Mouse (Mus musculus) urinary bladder, postnatal 14 days (tissue): ENCODE measurements around the gene Erbin.

Source experiments
- DNase-seq: peaks from one replicate; pipeline ENCODE4 v3.0.0; 2021; ENCODE audit warnings: low spot score

The Erbin gene

DNA sequence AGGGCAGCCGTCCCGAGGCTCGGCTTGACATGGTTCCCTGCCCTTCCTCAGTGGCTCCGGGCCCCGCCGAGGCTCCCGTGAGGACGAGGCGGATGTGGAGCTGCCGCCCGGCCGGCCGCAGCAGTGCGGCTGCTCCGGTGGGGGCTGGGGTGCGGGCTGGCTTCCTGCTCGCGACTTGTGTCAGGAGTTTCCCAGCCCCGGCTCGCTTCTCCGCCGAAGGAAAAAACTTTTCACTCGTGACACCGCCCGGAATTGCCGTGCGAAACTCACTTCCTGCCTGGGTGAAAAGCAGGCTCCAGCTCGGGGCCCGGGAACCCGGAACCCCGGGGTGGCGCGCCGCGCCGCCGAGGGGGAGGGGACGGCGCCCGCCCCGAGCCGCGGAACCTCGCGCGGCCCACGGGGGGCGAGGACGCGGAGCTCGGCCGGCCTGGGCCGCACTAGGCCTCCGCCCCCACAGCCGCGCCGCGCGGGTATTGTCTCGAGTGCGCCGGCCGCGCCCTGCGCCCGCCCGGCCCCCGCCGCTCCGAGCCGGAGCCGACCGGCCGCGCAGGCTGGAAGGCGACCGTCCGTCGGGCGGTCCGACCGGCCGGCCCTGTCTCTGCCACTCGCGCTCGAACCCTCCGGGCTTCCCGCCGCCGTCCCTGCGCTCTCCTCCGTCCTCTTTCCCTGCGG is at the start of gene Erbin:
TSS of gene Erbin (minus strand) at position 254 of the 672 bp plus-strand sequence.
- DNase-seq: peak; percentile 81

DNA sequence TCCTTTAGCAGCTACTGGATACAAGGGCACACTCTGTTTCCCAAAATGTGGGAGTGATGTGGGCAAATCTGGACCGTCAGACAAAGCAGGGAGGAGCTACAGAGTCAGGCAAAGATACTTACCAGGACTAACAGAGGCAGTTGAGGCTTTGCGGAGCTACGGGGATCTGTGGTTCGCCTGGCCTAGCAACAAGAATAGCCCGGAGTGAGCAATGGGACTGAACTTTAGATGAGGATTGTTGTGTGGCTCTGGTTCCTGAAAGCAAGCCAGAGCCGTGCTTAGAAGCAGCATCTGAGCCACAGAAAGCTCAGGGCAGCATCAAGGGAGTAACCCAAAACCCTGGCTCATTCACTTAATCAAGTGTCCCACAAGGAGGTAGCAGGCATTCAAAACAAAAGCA is 49.6 kb upstream of the Erbin start:
- DNase-seq: no peak

DNA sequence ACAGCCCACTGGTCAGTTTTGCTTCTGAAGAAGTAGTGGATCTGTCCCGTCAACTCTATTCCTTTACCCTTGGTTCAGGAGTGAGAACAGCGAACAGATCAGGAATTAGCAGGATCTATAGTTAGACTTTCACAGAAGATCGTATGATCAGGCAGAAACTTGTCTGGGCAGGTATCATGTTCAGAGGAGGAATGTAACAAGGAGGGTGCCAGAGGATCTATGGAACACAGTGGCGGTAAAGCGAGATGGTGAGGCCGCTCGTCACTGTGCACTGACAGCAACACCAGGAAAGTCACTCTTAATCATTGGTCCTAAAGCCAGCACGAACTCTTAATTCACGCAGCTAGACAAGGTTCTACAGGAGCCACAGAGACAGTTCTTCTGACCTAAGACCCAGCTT is 47.7 kb upstream of the Erbin start:
- peak; percentile 36 for DNase-seq

DNA sequence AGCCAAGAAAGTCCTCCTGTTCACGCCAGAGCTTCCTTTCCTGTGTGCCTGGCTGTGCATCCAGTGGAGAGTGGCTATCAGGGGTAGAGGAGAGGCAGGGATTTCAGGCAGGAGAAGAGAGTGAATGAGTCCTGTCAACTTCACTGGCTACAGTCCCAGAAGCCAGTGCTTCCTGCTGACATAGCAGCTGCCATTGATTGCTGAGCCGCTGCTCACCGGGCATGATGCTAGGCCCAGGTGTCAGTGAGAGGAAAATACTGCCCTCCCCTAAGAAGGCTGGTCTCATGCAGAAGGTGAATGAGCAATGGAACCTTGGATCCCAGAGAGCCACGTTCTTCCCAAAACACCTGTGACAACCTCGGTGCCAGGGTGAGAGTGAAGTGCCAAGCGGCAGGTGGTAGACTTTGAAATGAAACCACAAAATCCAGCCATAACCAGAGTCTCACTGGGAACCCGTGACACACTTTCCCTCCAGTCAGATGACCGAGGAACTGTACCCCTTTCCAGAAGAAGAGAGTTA is 46.4 kb upstream of the Erbin start:
- no peak for DNase-seq

DNA sequence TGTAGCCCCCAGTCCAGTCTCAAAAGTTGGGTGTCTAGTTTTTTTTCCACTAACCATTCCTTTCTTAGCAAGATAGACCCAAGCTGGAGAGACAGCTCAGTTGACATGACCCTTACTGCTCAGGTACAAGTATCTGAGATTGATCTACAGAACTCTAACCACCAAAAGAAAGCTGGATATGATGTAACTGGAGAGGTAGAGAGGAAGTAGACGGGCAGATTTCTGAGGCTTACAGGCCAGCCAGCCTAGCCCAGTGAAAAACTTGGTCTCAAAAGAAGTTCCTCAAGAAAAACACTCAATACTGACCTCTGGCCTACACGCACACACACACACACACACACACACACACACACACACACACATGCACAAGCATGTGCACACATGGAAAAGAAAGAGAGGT is 44.9 kb upstream of the Erbin start:
- no peak for DNase-seq

DNA sequence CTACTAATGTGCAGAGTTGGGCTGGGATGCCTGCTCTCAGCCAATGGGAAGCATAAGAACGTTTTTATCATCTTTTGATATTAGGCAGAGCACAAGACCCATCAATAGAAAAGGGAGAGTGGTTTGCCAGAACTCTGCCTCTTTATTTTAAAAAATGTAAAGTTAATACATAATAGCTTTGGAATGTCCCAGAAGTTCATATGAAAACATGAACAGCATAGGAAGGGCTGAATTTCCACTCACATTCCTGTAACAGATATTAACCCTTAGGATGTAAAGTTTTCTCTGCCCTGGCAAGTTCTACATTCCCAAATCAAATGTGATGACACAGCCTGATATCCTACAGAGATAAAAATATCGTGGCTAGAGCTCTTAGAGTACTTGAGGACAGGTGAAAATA is 42.8 kb upstream of the Erbin start:
- DNase-seq: no peak

DNA sequence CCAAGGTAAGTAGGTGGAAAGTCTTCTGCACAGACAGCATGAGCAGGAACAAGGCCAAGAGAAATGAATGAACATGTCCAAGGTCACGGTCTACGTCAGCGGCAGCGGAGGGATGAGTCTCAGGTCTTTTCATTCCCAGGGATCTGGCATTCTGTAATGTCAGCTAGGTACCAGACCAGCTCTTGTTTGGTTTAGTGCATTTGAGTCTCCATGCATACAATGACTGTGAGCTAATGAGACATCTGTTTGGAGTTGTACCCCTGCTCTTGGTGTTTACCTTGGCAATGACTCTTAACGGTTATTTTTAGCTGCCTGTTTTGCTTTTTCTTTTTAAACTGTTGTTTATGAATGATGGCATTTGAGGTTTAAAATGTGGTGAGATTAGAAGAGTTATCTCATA is 39.5 kb upstream of the Erbin start:
- DNase-seq: no peak

DNA sequence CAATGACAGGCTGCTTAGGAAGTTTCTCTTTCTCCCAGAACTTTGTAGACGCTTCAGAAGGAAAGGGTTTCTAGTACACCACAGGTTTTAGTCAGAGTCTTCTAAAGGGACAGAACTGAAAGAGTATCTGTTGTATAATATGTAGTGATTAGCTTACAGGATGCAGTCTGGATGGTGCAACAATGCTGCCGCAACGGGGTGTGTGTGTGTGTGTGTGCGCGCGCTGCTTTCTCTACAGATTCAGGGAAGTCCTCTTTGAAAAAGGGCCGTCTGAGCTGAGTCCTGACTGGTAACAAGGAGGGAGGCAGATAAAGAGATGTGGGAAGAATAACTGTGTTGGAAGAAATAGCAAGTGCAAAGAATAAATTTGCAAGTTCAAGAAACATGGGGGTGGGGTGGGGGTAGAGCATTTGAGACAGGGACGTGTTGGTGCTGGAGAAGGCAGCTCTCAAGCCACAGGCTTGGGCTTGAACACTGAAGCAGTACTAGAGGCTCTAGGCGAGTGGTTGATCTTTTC is 38.4 kb upstream of the Erbin start:
- DNase-seq: no peak

DNA sequence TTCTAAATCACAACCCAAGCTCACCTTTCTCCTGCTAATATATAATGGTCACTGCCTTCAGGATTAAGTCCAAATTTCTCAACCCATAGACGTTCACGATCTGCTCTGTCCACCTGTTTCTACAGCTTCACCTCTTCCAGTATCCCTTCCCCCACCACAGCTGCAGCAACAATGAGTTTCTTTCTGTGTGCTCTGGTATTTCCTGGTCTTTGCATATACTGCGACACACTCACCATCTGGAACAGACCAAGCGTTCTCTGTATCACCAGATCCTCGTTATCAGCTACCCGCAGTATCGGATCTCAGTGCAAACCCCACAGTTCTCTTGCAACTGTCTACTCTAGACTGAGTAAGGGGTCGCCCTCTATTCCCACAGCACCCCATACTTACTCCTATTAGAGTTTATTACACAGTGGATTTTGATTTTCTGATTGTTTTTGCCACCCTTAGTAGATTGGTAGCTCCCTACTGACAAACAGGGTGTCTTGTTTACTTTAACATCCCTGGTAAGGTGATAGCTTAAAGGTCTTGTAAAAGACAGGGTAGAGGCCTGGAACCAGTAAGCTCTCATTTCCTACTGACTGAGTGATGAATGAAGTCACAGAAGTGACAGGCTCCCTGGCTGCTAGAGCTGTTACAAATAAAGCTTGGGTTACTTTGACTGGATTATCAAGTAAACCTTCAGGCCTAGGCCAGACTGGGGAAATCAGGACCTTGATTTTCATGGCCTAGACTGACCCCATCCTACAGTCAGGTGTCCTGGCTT is 37.0 kb upstream of the Erbin start:
- no peak for DNase-seq

DNA sequence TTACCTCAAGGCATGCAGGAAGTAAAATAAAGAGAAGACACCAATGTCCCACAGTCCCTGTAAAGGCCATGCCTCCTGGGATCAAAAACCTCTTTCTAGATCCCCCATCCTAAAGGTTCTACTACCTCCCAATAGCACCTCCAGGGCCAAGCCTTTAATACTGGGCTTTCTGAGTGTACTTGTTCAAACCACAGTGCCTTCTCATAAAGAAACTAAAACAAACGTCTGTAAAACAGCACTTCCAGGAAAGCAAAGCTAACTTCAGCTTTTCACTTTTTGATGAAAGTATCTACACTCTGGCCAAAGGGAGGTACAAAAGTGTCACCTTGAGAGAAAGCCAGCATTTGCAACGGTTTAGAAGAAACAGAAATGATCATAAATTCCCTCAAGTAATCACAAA is 35.3 kb upstream of the Erbin start:
- DNase-seq: no peak

DNA sequence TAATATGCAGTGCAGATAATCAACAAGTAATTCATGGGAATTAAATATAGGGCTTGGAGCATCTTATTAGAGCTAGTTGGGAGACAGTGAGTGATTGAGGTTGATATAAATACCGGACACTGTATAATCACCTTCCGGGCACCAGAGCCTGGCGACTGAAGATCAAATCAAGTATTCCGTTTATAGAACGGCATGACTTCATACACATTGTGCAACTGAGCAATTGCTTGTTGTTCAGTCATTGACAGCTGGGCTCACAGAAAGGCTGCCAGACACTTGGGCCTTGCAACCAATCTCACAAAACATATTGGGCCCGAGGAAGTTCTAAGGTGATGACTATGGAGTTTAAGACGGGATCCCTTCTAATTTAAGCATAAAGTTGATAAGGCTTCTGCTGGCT is 31.1 kb upstream of the Erbin start:
- DNase-seq: no peak

DNA sequence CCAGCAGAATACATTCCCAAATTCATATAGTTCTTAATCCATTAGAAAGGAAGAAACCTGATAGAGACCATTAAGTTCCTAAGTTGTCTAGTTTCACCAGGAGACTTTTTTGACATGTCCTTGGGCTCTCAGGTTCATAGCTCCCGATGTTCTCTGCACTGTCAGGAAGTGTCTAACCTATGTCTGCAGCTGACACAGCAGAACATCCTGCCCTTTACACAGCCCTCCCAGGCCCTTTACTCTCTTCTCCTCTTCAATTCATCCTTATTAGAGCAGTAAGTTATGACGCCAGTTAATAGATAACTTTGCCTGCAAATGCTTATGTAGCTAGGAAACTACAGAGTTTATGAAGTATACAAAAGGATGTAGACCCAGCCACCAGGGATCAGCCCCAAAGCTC is 20.5 kb upstream of the Erbin start:
- no peak for DNase-seq

DNA sequence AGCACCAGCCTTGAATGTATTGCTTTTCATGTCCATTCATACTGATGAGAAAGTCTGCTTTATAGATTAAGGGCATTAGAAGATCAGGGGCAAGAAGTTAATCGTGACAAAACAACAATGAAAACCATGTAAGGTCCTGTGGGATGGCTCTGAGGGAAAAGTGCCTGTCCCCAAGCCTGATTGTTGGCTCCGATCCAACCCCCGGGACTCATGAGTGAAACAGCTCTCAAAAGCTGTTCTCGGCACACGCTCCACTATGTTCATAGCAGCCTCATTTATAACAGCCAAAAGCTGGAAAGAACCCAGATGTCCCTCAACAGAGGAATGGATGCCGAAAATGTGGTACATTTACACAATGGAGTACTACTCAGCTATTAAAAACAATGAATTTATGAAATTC is 4.3 kb upstream of the Erbin start:
- DNase-seq: no peak

DNA sequence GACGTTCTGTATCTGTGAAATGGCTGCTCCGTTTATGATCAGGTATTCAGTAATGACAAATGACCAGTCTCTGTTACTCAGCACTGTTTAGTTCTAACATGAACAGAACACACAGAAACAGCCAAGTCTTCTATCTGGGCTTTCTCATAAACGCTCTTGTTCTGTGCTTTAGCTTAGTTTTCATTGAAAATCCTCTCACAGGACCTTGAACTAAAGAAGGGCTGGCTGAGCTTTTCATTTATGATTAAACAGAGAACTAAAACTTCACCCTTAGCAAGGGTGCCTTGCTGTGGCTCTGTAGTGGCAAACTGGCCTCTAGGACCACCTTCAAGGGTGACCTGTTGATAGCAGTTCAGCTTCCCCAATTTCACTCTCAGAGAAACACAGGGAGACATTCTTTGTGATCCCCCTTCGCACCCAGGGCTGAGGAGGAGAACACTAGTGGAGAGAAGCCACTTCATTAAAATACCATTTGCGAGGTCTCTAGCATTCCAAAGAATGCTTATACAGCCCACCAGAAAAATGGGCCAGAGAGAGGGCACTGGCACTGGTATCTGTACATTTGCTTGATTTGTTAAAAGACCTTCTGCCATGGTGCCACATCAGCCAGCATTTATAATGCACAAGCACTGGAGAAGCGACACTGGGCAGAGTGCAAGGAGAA is 3.2 kb upstream of the Erbin start:
- DNase-seq: no peak

DNA sequence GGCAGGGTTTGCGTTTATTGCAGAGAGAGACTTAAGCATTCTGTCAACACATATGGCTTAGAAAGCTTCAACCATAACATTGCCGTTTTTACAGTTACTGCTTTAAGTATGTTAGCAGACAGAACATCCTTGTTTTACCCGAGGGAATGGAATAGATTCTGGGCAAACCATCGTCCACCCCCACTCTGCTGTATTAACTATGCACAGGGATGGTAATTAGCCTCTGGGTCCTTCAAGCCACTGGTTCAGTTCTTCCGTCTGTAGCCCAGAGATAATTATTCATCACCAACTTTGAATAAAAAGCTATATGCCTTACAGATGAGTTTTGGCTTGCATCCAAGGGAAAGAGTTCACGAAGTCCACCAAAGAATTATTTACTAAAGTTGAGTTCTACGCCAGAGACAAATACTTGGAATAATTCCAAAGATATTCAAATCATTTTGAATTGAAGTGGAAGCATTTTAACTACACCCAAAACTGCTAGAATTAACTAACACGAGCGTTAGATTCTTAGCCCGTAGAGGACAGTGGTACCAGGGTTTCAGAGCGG is 1.6 kb upstream of the Erbin start:
- DNase-seq: no peak

DNA sequence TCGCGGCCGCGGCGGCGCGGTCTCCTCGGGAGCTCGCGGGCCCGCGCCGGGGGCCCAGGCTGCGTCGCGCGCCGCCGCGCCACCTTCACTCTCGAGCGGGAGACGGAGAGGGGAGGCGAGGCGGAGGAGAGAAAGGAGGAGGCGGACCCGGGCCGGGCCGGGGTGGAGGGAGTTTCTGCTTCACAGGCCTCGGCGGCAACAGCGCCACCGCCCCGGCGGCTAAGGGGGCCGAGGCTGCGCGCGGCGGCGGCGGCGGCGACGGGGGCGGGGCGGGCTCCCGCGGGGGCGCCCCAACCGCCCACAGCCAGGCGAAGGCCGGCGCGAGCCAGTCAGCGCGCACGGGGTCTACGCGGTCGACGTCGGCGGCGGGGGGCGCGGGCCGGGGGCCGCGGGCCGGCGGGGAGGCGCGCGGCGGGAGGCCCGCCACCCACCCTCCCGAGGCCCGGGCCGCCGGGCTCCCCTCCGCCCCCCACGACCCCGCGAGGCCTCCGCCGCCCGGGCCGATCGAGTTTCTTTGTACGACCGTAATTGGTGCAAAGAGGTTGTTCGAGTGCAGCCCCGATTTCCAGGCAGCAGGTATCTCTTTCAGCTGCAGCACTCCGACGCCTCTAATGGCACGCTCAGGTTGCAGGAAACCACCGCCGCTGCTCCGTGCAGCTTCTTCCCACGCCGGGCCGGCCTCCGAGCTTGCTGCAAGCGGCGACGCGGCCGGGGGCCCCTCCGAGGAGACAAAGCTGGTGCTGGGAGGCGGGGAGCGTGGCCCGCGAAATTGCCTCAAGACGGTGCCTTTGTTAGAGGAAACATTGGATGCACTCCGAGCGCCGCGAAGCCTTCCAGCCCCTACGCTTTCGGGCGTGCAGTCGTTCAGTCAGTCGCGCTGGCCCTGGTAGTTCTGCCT is 868 bp upstream of the Erbin start:
- peak; percentile 90 for DNase-seq

DNA sequence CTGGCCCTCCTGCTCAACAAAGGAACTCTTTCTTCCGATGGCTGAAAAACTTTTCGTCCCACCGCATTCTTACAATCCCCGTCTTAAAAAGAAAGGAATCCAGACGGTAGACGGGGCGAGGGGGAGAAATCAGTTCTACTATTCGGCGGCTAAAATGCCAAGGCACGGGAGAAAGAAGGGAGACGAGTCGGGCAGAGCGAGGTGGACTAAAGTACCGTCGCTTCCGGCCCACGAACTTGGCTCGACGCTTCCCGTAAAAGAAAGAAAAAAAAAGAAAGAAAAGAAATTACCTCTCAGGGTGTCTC is 406 bp downstream of the Erbin start:
- DNase-seq: no peak

DNA sequence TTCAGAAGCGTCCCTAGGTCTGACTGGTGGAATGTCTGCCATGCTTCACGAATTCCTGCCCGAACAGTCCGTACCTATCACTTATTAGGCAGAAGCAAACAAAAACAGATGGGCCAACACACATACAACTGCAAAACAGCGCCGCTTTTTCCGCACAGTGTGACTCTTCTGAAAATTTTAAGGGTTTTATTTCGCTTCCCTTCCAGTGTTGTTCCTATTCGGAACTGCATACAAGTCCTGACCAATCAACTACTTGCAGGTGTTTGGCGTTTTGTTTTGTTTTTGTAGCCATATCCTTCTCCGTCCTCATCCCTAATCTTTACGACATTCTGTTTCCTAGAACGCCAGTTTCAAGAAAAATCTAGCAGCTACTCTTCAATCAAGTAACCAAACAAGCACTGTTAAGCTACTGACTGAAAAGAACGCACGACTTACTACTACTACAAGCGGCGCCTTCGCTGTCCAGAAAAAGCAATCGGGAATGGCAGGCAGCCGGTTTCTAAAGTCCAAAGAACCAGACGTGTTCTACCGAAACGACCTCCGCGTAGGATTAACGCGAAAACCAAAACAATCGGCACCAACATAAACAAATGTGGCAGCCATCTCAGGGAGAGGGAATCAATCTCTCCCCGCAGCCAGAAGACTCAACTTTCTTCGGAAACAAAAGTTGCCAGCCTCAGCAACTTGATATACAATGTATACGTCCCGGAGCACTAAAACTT is 919 bp downstream of the Erbin start:
- peak; percentile 18 for DNase-seq

DNA sequence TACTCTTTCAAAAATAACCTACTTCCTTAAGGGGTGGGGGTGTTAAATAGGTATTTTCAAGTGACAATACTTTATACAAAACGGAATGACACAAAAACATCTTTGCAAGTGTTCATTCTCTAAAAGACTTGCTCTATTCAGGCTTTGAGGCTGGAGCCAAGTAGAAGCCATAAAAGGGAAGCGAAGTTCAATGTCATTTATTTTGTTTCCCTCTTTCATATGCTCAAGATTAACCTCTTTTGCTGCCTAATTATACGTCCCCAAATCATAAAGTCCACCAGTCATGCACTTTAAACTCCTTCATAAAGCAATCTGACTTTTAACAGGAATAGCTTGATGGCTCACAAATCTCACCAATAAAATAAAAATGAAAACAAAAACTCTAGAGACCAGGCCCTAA is 1.9 kb downstream of the Erbin start:
- DNase-seq: no peak

DNA sequence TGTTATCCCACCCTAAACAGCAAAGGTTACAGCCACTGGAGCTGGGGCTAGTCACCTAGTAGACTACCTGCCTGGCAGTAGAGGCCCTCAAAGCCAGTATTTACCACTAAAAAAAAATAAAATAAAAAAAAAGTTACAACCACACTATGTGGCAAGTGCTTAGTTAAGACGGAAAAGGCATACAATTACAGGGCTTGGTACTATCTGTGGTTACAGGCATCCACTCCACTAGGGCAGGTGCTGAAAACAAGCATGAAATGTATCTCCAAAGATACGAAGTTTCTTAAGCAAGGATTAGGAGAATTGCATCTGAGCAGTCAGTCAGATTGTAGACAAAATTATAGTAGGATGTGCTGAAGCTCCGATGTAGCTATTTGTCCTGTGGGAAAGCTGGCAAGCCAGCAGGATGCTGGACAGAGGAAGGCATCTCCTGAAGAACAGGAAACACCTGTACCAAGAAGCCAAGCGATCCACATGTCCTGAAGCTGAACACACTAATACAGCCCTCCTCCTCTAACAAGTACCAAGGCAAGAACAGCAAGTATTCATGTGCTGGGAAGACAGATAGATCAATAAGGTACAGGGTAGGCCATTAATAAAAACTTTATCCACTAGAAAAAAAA is 6.1 kb downstream of the Erbin start:
- no peak for DNase-seq

DNA sequence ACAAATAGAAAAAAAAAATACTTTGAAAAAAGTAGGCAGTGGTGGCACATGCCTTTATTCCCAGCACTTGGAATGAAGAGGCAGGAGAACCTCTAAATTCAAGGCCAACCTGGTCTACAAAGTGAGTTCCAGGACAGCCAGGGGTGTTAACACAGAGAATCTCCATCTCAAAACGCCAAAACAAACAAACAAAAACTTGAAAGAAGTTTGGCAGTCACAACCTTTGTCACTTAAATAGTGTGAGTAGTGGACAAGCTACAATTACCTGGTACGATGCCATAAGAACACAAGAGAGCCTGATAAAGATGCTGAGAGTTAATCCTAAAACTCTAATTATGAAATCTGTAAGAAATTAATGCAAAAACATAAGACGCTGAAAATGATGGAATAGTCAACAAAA is 8.0 kb downstream of the Erbin start:
- DNase-seq: no peak
